Mouse (Mus musculus) liver, embryonic 14.5 days (tissue): ENCODE measurements around the gene Pnrc1. TPM values are rescaled to one million over a fixed set of nuclear protein-coding genes. Genes with fewer than 3 reads are reported as not detected.

Source experiments
- ATAC-seq: fragments of 200-750 bp; cut with Nextera tagmentation; 2 replicates; pipeline ENCODE4 v1.8.0; 2017; ENCODE audit warnings: moderate number of reproducible peaks, mild to moderate bottlenecking, moderate library complexity; ENCODE audit not compliant: insufficient read depth
- DNase-seq, 3 experiments: peaks; one replicate each; pipeline ENCODE4 v3.0.0-alpha.2; 2012 to 2013; ENCODE audit warnings: low read depth in 3 of 3, low spot score in 3 of 3
- H3K27ac ChIP-seq: fragments of 300-500 bp; sonication (generic); 2 replicates; pipeline ENCODE4 v1.5.1; 2014; ENCODE audit warnings: moderate library complexity, mild to moderate bottlenecking, control low read depth, inconsistent platforms
- H3K27me3 ChIP-seq: fragments of 300-500 bp; sonication (generic); 2 replicates; pipeline ENCODE4 v1.6.1; 2014; ENCODE audit warnings: mild to moderate bottlenecking, low read length, moderate library complexity; ENCODE audit not compliant: control insufficient read depth, insufficient read depth
- H3K36me3 ChIP-seq: fragments of 300-500 bp; sonication (generic); replicated peaks from 2 replicates; pipeline ENCODE4 v1.6.1; 2014; ENCODE audit warnings: low read depth; ENCODE audit not compliant: control insufficient read depth, insufficient read depth
- H3K4me1 ChIP-seq, 2 experiments: fragments of 200-500 bp in 1 of 2; fragments of 300-500 bp in 1 of 2; sonication (generic) in 1 of 2; replicated peaks; 2 replicates each; pipeline ENCODE4 v1.6.1; 2012 to 2014; ENCODE audit warnings: antibody characterized with exemption in 1 of 2, inconsistent platforms in 1 of 2, low read length in 1 of 2; ENCODE audit not compliant: control insufficient read depth in 2 of 2, insufficient read depth in 2 of 2
- H3K4me2 ChIP-seq: fragments of 300-500 bp; sonication (generic); 2 replicates; pipeline ENCODE4 v1.6.1; 2014; ENCODE audit warnings: low read depth, mild to moderate bottlenecking, control low read depth, moderate library complexity
- H3K4me3 ChIP-seq, 2 experiments: fragments of 200-500 bp in 1 of 2; fragments of 300-500 bp in 1 of 2; sonication (generic) in 1 of 2; 2 replicates each; pipeline ENCODE4 v1.5.1; 2012 to 2014; ENCODE audit warnings: low read depth in 2 of 2, low read length in 2 of 2, mild to moderate bottlenecking in 2 of 2, control low read depth in 1 of 2, inconsistent platforms in 1 of 2, moderate library complexity in 1 of 2; ENCODE audit not compliant: insufficient read depth in 1 of 2
- H3K9ac ChIP-seq: fragments of 300-500 bp; sonication (generic); replicated peaks from 2 replicates; pipeline ENCODE4 v1.6.1; 2014; ENCODE audit warnings: mild to moderate bottlenecking, control low read depth, moderate library complexity
- H3K9me3 ChIP-seq: fragments of 300-500 bp; sonication (generic); 2 replicates; pipeline ENCODE4 v1.6.1; 2016; ENCODE audit warnings: low read length, mixed read lengths; ENCODE audit not compliant: control insufficient read depth
- CTCF ChIP-seq: IDR thresholded peaks from 2 replicates; pipeline ENCODE4 v1.5.1; 2016; ENCODE audit warnings: antibody characterized with exemption, low read depth, control low read depth
- EP300 ChIP-seq: IDR thresholded peaks from 2 replicates; pipeline ENCODE4 v1.6.1; 2016; ENCODE audit warnings: antibody characterized with exemption, low read depth
- WGBS: fragments of 180-500 bp; shearing (Covaris S2); extraction: QIAGEN DNeasy Blood & Tissue Kit; methylation state at CpG from one replicate; pipeline ENCODE4 v1.1.7; 2014; ENCODE audit not compliant: insufficient replicate concordance; 5-methylcytosine and 5-hydroxymethylcytosine counted together
- polyA plus RNA-seq, 2 experiments: library from polyadenylated mRNA; depleted of rRNA in 1 of 2; stranded (reverse) in 1 of 2; unstranded in 1 of 2; fragments of >200 nt; fragmentation: Nextera tagmentation in 1 of 2; extraction: Ambion mirVana in 1 of 2; gene quantifications; 2 replicates each; pipeline versions ENCODE4 v1.2.1 to v1.2.3; 2012 to 2014

Gene Pnrc1
- polyA plus RNA-seq, 2 experiments = 17.8 to 30.9 TPM

- no peak for DNase-seq
- Histone ChIP-seq H3K27ac (no peak overlapping the region), H3K9ac (no peak overlapping the region), H3K27me3 (no peaks in the 10 kb centered on the region), H3K9me3 (no peaks in the 10 kb centered on the region), H3K4me2 (no peak overlapping the region), H3K4me3 (no peak overlapping the region), H3K36me3 (no peaks in the 10 kb centered on the region), H3K4me1 (peaks cover 0 to 6% of the 10 kb centered on the region in 2 experiments; a peak in 2 of 4 replicates)
- TF ChIP-seq EP300 = no peak
- TF ChIP-seq CTCF = no peak
- ATAC-seq = no peak
- 43% methylated on average over 5 of the region's 5 CpGs for WGBS
These were observed 5.7 kb downstream of the Pnrc1 start for GRCm38 (mm10) chr4:33284083-33284880.

- ATAC-seq = no peak
- Histone ChIP-seq H3K4me2 (no peak overlapping the region), H3K4me1 (peaks cover 0 to 6% of the 10 kb centered on the region in 2 experiments; a peak in 2 of 4 replicates), H3K9me3 (no peaks in the 10 kb centered on the region), H3K9ac (no peak overlapping the region), H3K36me3 (no peaks in the 10 kb centered on the region), H3K4me3 (no peak overlapping the region), H3K27ac (no peak overlapping the region), H3K27me3 (no peaks in the 10 kb centered on the region)
- 57% methylated on average over 3 of the region's 3 CpGs for WGBS
- no peak for TF ChIP-seq EP300
- no peak for TF ChIP-seq CTCF
- DNase-seq = no peak
These were observed 7.9 kb downstream of the Pnrc1 start for GRCm38 (mm10) chr4:33281891-33282685.

GRCm38 (mm10) chr4:33273437-33273836 lies 16.5 kb downstream of the Pnrc1 start:
- Histone ChIP-seq H3K4me1 (no peaks in the 10 kb centered on the region), H3K4me2 (no peak overlapping the region), H3K27me3 (no peaks in the 10 kb centered on the region), H3K4me3 (no peak overlapping the region), H3K9me3 (no peaks in the 10 kb centered on the region), H3K9ac (no peak overlapping the region), H3K36me3 (no peaks in the 10 kb centered on the region), H3K27ac (no peak overlapping the region)
- WGBS = 52% methylated on average over 3 of the region's 3 CpGs
- TF ChIP-seq CTCF = no peak
- no peak for TF ChIP-seq EP300
- DNase-seq (no peak), ATAC-seq (no peak)

GRCm38 (mm10) chr4:33270386-33271314 lies 19.3 kb downstream of the Pnrc1 start:
- H3K4me2 ChIP-seq = no peak overlapping the region
- H3K4me3 ChIP-seq = no peak overlapping the region
- no peaks in the 10 kb centered on the region; the same call in 1 of the 2 replicates for H3K9me3 ChIP-seq
- TF ChIP-seq CTCF (no peak), EP300 (no peak)
- no peak overlapping the region for H3K9ac ChIP-seq
- H3K36me3 ChIP-seq = no peaks in the 10 kb centered on the region
- no peaks in the 10 kb centered on the region for H3K27me3 ChIP-seq
- ATAC-seq = no peak
- no peak for DNase-seq
- 71% methylated on average over 11 of the region's 11 CpGs for WGBS
- no peaks in the 10 kb centered on the region for H3K4me1 ChIP-seq
- no peak overlapping the region for H3K27ac ChIP-seq
